Mouse (Mus musculus): ENCODE results near the gene Rnf8. TPM values are rescaled to one million over a fixed set of nuclear protein-coding genes. Genes with fewer than 3 reads are reported as not detected.

Rnf8 gene
- total RNA-seq, 4 experiments from 2014 or later, result 49.0 to 66.1 (median 57.1) TPM

DNA sequence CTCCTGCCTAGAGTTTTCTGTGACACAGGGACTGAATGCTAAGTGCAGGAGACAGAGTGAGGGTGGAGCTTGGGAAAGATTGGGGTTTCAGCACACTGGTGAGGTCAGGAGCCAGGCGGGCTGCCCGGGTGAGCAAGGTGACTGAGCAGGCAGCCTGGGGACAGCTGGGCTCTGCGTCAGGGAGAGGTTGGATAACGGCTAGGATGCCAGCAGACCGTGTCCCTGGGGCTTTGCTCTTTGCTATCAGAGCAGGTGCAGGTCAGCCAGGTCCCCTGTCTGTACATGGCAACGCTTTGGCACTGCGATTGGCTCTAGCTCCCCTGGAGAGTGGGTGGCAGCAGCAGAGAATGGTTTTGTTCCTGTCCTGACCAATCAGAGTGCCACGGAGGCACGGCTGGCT is 12.7 kb downstream of the Rnf8 start:
- no peak for DNase-seq

DNA sequence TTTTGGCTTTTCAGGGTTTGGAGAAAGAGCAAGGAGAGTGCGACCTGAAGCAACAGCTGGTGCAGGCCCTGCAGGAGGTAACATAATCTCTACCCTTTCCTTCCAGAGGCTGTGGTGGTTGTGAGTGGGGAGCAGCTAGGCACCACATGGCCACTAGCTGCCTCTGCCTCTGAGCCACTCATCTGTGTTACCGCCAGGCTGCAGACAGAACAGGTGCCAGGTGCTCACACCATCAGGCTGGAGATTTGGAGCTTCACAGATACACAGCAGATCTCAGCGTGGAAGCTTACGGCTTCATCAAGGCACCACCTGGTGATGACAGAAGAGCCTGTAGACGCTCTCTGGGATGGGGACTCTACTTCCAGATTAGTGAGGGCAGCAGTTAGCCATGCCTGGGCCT is 14.4 kb downstream of the Rnf8 start:
- DNase-seq, result no peak

DNA sequence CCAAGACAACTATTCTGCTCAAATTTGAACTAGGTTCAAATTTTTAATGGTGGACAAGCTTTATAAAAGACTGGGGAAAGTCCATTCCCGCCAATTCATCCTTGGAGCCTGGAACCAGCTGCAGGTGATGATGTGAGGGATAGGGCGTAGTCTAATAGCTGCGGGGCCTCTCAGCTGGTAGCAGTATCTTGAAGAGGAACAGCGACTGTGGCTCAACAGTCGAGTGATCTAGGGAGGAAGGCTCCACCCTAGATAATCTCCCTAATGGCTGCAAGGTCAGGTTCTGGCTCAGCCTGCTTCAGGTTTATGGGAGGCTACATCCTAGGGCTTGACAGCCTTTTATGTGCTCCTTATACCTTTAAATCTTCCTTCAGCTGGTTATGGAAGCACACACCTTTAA is 15.0 kb downstream of the Rnf8 start:
- no peak for DNase-seq

DNA sequence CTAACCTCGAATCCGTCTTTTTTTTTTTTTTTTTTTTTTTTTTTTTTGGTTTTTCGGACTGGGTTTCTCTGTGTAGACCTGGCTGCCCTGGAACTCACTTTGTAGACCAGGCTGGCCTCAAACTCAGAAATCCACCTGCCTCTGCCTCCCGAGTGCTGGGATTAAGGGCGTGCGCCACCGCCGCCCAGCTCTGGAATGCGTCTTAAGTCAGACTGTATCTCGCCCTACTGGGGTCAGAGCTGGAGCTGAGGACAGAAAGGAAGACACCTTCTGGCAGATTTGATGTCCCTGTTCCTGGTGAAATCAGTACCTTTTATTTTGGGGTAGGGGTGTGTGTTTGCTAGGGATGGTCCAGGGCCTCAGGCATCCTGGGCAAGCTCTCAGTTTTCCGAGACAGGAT is 17.7 kb downstream of the Rnf8 start:
- DNase-seq, result no peak

DNA sequence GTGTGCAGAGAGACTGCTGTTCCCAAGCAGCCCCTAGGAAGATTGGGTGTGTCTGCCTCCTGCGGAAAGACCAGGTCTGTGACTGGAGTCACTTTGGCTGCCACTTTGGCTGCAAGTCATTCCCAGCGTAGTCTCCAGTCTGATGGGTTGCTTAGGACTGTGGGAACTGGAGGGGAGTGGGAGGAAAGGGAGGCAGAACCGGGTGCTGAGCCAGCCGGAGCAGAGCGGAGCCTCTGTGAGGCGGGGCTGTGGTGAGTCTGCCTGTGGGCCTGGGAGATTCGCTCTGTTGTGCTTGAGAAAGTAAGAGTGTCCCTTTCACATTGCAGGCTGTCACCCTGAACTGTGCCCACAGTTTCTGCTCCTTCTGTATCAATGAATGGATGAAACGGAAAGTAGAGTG is 20.9 kb downstream of the Rnf8 start:
- no peak for DNase-seq

DNA sequence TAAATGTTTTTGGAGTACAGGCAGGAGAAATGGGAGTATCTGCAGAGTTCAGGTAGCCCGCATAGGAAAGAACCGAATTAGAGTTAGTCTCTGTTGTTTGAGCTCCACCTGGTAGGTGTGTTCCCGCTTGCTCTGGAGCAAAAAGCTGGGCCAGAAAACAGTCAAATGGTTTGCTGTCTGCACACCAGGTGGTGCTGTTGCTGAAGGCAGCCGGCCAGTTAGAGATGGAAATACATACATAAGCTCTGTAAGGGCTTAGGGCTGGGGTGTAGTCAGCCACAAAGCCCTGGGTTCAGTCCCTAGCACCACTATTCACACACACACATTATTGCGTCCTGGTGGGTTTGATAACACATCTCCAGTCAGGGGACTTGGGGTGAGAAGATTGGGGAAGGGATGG is 21.5 kb downstream of the Rnf8 start:
- no peak for DNase-seq

DNA sequence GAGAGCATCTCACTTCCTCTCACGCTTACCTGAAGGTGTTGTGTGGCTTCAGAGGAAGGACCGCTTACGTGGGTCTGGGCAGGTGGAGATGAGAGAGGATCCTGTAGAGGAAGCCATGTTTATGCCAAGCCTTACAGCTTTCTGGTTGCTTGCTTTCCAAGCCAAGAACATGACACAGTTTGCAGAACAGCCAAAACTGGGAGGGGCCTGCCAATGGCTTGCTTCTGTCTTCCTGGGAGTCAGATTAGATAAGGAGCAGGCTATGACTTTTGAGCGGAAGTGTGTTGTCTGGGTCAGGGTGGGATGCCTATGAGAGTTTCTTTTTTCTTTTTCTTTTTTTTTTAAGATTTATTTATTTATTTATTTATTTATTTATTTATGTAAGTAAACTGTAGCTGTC is 22.8 kb downstream of the Rnf8 start:
- DNase-seq, result no peak

DNA sequence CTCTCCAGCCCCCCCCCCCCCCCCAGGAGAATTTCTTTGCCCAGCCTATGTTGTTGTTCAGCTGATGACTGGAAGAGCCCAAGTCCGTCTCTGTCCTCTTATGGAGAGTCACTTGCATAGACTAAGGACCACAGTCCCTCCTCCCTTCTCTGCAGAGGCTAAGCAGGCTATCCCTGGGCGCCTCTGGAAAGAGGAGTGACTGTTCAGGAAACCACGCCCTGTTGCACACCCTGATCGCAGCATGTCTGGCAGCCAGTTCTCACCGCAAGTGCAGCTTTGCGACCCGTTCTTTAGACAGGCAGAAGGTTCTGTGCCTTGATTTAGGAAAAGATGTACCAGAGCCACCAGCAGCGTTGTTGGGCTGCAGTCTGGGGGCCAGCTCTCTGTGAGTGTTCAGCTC is 23.3 kb downstream of the Rnf8 start:
- DNase-seq, result no peak

DNA sequence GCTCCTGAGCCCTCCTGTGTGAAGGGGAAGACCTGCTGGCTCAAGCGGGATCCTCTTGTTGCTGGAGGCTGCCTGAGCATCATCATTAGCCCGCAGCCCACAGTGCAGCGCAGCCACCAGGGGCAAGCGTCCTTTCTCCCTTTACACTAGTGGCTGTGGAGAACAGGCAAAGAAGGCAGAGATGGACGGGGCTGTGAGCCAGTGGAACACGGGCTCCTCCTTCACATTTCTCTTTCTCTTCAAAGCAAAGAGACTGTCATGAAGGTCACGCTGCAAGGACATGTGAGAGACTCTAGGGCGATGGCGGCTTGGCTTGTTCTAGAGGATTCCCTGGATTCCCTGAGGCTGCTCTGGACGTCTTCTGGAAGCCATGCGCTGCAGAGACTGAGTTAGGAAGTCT is 26.4 kb downstream of the Rnf8 start:
- DNase-seq, result peak; percentile 78

DNA sequence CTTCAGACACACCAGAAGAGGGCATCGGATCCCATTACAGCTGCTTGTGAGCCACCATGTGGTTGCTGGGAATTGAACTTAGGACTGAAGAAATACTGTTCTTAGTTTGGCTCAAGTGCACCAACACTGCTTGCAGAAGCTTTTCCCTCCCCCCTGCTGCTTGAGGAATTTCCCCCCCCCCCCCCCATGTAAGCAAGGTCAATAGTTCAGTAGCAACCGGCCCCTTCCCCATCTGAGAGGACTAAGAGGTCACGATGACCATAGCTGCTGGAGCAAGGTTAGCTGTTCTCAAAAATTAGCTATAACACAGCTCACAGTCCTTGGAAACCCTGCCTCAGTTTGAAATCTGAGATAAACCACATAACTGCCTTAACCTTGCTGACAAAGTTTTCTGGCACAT is 27.6 kb downstream of the Rnf8 start:
- DNase-seq, result no peak

DNA sequence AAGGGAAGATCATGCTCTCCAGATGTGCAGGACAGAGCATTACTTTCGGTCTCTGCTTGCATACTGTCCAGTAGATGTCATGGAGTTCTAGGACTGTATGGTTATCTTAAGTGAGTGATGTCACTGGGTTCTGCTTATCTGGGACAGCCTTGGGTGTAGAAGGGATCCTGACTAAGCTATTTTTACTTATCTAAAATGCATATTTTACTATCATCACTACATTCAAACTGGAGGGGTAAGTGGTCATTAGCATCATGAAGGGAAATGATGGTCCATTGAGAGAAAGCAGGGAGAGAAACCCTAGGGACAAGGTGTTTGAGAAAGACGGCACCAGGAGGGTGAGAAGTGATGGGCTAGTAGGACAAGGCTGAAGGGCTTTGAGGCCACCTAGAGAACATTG is 43.7 kb downstream of the Rnf8 start:
- no peak for DNase-seq

DNA sequence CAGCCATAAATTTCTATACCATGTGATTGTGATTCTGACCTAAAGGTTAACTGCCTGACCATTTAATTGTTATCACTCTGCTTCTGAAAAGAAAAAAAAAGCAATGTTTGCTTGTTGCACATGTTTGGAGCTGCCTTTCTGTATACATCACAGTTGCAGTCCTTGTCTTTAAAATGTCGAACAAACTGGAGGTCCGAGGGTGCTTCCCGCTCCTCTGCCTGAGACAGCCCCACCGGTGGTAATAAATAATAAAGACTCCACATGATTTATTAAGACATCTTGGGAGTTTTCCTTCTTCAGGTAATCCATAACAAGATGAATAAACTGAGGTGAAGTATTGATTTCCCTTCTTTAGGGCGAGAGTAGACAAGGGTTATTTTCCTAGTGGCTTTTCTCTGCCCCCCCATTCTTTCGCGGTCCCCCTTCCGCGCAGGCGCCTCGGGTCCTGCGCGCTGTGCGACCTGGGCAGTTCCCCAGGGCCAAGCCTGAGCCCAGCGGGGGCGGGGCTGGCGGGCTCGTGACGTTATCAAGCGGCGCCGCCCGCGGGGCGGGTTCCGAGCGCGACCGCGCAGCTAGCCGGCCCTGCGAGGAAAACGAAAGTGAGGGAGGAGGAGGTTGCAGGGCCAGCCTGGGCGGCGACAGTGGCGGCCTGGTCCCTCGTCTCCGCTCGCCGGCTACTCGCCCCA is 45.6 kb downstream of the Rnf8 start, which contains the start of gene Cmtr1:
Cmtr1 (plus strand) TSS at position 520 of the 686 bp plus-strand sequence.
- DNase-seq, result peak; percentile 95

DNA sequence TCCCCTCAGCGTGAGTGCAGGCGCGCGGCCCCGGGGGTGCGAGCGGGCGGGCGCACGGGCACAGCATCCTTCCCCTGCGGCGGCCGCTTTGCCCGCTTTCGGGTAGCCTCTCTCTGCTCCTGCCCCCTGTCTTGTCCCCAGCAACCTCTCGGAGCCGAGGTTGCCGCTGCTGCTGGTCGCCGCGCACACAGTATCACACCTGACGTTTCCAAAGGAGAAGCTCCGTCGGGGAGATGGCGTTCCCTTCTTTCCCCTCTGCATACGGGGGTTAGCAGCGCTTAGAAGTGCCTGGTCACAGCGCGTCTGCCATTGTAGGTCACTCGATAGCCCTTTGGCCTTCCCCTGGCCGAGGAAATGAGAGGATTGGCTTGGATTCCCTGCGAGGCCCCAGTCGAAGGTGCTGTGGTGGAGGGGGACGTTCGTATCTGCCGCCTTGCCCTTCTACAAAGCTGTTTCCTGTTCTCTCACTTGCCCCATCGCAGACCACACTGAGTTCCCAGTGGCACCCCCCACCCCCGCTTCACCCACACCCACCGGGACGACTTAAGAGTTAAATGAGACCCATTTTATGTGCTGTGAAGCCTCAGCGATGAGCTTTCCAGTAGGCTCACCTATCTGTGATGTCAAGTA is 46.3 kb downstream of the Rnf8 start:
- peak; percentile 25 for DNase-seq

DNA sequence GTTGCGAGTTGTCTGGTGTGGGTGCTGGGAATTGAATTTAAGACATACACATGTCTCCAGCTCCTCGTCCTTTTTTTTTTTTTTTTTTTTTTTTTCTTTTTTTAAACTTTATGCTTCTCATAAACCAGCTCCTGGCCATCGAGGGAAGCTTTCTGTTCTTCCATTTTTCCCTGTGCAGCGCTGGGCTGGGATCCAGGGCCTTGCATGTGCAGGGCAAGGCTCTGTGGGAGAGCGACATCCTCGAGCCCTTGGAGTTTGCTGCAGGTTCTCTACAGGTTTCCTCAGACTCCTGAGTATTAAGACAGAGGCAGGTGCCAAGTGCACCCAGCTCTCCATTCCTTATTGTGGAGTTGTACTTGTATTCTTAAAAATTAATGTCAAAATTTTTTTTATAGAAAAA is 47.6 kb downstream of the Rnf8 start:
- DNase-seq, result no peak

DNA sequence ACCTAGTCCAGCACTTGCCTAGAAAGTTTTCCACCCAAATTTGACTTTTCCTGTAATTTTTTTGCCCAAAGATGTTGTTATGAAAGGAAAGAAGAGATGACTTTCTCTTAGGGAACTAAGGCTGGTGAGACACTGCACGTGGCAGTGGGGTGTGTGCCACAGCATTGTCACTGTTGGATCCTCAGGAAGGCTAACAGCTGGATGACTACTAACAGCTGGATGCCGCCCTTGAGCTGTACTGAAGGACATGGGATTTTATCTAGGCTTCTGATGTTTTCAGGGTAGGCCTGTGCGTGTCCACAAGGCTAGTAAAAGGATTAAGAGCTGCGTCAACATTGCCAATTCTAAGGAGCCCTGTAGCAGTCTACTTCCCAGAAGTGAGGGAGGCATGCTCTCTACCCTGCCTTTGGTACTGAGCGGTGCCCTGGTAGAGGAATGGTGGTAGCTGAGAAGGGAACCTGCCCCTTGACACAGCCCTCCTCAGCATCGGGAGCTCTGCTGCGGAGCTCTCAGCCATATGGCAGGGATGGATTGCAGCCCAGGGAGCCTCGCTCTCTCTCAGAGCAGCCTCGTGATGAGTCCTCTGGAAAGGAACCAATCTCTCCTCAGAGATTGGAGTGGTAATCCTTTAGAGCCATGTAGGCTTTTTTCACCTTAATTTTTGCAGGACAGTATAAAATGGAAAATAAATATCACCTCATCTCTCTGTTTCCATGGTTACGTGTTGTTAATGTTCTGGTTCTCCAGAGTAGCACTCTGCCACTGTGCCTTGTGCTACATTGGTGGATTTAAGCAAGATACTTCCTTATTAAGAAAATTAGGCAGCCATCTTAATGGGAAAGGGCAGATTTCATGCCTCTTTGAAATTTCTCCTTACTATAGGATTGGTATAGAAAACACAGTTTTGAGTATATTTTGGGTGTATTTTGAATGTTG is 53.7 kb downstream of the Rnf8 start:
- peak; percentile 49 for DNase-seq

DNA sequence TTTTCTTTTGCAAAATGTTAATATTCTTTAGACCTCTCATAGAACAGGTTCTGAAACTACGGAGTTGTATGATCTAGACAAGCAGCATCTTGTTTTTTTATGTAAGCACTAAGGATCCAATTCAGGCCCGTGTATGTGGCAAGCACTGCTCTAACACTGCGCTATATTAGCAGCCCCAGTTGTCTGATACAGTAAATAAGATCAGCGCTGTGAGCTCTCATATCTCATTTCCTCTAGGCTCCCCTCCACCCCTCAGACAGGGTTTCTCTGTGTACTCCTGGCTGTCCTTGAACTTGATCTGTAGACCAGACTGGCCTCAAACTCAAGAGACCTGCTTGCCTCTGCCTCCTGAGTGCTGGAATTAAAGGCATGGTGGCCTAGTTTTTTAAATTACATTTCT is 54.4 kb downstream of the Rnf8 start:
- no peak for DNase-seq

DNA sequence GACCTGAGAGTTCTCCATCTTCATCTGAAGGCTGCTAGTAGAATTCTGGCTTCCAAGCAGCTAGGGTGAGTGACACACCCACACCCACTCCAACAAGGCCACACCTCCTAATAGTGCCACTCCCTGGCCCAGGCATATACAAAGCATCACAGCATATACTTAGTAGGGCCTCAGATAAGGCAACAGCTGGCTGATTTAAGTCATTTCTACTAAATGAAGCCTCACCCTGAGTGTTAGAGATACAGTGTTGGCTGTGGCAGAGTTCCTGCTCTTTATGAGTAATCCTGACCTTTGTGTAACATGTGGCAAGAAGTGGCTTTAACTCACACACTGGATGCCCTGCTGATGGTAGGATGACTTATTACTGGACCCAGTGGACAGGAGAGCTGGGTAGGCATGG is 55.3 kb downstream of the Rnf8 start:
- DNase-seq, result no peak

DNA sequence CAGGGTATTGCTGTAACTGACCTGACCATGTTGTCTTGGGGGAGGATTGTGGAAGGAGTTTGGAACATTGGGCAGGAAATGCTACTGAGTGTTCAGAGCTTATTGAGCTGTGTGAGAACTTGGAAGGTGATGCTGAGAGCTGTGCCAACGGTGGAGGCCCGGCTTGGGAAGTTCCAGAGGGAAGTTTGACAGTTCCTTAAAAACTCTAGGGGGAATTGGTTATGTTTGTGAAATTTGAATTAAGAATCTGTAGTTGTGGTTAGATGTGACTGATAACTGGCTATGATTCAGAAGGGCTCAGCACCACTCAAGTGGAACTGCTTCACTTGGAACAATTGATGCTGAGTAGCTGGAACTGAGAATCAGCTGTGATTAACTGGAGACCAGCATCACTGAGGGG is 56.4 kb downstream of the Rnf8 start:
- DNase-seq, result no peak

DNA sequence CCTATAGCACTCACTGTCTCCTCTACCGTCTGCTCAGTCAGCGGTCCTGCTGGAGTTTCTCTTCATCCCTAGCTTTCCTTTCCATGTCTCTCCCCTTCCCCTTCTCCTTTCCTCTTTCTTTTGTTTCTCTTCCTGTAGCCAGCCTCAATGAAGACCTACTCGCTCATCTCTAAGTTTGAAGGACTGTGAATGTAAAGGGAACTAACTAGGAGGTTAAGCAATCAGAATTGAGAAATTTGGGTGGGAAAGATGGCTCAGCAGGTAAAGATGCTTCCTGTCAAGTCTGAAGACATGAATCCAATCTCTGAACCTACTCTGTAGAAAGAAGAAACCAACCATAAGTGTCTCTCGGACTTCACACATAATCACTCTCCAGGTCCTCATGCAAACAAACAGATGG is 58.7 kb downstream of the Rnf8 start:
- DNase-seq, result no peak

DNA sequence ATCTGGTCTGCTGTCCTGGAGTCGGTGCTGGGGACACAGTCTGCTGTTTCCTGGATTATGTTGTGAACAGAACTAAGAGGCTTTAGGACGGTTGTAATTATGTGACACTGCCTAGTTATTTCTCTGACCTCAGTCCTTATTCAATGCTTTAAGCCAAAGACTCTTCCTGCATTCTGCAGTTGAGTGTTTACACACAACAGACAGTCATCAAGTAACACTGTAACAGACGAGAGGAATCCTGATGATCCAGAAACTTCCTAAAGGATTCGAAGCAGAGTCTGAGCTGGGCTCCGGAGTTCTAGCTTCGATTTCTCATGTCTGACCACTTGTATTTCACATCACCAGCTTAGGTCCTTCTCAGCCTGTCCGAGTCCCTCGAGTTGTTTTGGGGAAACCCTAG is 63.9 kb downstream of the Rnf8 start:
- no peak for DNase-seq

DNA sequence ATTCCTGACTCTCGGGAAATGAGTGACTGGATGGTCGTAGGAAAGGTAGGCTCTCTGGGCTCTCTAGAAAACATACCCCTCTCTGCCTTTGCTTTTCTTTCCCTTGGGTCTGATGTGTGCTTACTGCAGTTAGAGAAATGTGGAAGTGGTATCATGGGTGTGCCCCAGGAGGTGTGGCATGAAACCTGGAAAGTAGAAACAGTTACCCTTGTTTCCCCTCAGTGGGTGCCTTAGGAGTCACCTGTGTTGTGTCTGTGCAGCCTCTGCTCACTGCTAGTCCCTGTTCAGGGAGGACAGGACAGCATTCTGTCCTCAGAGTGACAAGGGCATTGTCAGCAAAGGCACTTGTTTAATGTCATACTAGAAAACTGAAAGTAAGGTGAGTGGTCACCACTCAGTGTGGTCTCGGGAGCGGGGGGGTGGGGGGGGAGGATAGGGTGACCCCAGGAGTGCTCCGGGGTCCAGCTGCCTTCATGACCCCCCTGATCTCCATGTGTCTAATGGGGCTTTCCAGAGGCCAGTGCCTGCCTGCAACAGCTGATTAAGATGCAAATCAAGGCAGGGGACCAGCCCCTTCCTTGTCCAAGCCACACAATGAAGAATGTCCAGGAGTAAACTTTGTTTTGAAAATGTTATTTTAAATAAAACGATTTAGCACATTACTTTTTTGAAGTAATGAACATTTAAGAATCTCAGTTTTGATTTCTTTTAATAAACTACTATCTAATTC is 64.6 kb downstream of the Rnf8 start:
- DNase-seq, result no peak

DNA sequence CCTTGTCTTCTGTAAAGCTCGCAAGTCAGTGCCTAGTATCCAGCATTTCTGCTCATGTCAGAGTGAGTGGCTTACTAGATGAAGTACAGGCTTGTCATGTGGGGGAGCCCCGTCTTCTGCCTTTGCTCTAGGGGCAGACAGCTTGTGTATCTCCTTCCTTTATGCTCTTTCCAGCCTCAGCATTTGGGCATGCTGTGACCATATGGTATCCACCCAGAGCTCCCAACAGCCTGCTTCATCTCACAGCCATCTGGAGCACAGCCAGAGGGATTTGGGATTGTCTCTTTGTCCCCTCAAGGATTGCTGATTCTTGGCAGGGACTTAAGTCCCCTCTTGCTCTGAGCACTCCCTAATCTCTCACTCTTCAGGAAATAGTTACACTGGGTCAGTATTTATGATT is 65.6 kb downstream of the Rnf8 start:
- DNase-seq, result no peak

DNA sequence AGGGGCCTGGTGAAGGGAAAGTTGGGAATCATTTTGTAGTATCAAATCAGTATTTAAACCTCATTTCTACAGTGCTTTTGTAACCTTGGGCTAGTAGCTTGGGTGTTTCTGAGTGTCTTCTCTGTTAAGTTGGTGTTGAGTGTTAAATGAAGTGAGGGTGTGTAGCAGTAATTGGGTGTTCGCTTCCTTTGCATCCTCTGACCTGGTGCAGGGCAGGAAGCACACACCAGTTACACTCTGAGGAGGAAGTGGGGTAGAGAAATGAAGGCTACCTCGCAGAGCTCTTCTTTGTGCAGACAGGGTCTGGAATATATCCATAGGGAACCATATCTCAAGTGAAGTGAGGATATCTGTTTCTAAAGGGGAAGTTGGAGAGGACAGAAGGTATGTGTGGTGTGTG is 66.3 kb downstream of the Rnf8 start:
- no peak for DNase-seq

All from adrenal gland, adult 8-10 months (tissue).